Mouse (Mus musculus) midbrain, embryonic 15.5 days (tissue): ENCODE measurements around the gene Map3k3. TPM values are rescaled to one million over a fixed set of nuclear protein-coding genes. Genes with fewer than 3 reads are reported as not detected.
"Not testable (repeated sequence)": the region's sequence is repeated elsewhere in the genome, so short reads cannot be mapped to it uniquely, and the experiment has no call there.

ENCODE experiments used
- ATAC-seq: fragments of 200-750 bp; cut with Nextera tagmentation; replicated peaks from 2 replicates; pipeline ENCODE4 v1.8.0; 2017; ENCODE audit warnings: moderate TSS enrichment
- H3K27ac ChIP-seq: fragments of 300-500 bp; sonication (generic); 2 replicates; pipeline ENCODE4 v1.5.1; 2015; ENCODE audit warnings: mild to moderate bottlenecking, inconsistent platforms
- H3K27me3 ChIP-seq: fragments of 300-500 bp; sonication (generic); replicated peaks from 2 replicates; pipeline ENCODE4 v1.6.1; 2015; ENCODE audit warnings: inconsistent platforms
- H3K36me3 ChIP-seq: fragments of 300-500 bp; sonication (generic); replicated peaks from 2 replicates; pipeline ENCODE4 v1.6.1; 2015; ENCODE audit warnings: inconsistent platforms
- H3K4me1 ChIP-seq: fragments of 300-500 bp; sonication (generic); 2 replicates; pipeline ENCODE4 v1.6.1; 2015; ENCODE audit warnings: inconsistent platforms
- H3K4me2 ChIP-seq: fragments of 300-500 bp; sonication (generic); 2 replicates; pipeline ENCODE4 v1.6.1; 2015; ENCODE audit warnings: inconsistent platforms, mild to moderate bottlenecking, moderate library complexity
- H3K4me3 ChIP-seq: fragments of 300-500 bp; sonication (generic); 2 replicates; pipeline ENCODE4 v1.5.1; 2015; ENCODE audit warnings: mild to moderate bottlenecking, inconsistent platforms
- H3K9ac ChIP-seq: fragments of 300-500 bp; sonication (generic); 2 replicates; pipeline ENCODE4 v1.6.1; 2015; ENCODE audit warnings: mild to moderate bottlenecking, inconsistent platforms
- H3K9me3 ChIP-seq: fragments of 300-500 bp; sonication (generic); 2 replicates; pipeline ENCODE4 v1.6.1; 2016; ENCODE audit warnings: inconsistent platforms
- WGBS: fragments of 180-500 bp; shearing (Covaris S2); methylation state at CpG from one replicate; pipeline ENCODE4 v1.1.7; 2015; ENCODE audit warnings: mixed read lengths; 5-methylcytosine and 5-hydroxymethylcytosine counted together
- polyA plus RNA-seq: library from polyadenylated mRNA; unstranded; fragments of >200 nt; fragmentation: Nextera tagmentation; extraction: Ambion mirVana; gene quantifications from 2 replicates; pipeline ENCODE4 v1.2.1, GENCODE M21; 2015

Map3k3 gene
- polyA plus RNA-seq, 1 experiment from 2014 or later, result 13.7 TPM

- Histone ChIP-seq H3K4me1 (no peaks in the 10 kb centered on the region), H3K27me3 (no peaks in the 10 kb centered on the region), H3K27ac (no peak overlapping the region), H3K9ac (no peak overlapping the region), H3K4me2 (no peak overlapping the region), H3K9me3 (no peaks in the 10 kb centered on the region), H3K4me3 (no peak overlapping the region), H3K36me3 (peaks cover 57% of the 10 kb centered on the region)
- ATAC-seq, result no peak
- 84% methylated on average over 8 of the region's 8 CpGs for WGBS
Observed at GRCm38 (mm10) chr11:106058020-106058419, 26.4 kb upstream of the Map3k3 start.

- Histone ChIP-seq H3K27me3 (no peaks in the 10 kb centered on the region), H3K9me3 (no peaks in the 10 kb centered on the region), H3K4me3 (no peak overlapping the region), H3K4me2 (no peak overlapping the region), H3K9ac (no peak overlapping the region), H3K4me1 (no peaks in the 10 kb centered on the region), H3K27ac (no peak overlapping the region), H3K36me3 (peaks cover 32% of the 10 kb centered on the region)
- no peak for ATAC-seq
- WGBS, result 88% methylated on average over 1 of the region's 1 CpGs
Observed at GRCm38 (mm10) chr11:106060549-106060948, 23.9 kb upstream of the Map3k3 start.

- ATAC-seq, result no peak
- 87% methylated on average over 1 of the region's 1 CpGs for WGBS
- no peaks in the 10 kb centered on the region for H3K9me3 ChIP-seq
- no peaks in the 10 kb centered on the region for H3K27me3 ChIP-seq
- no peak overlapping the region for H3K4me3 ChIP-seq
- no peak overlapping the region for H3K9ac ChIP-seq
- peaks cover 25% of the 10 kb centered on the region for H3K36me3 ChIP-seq
- H3K4me2 ChIP-seq, result no peak overlapping the region
- peaks cover under 1% of the 10 kb centered on the region for H3K4me1 ChIP-seq
- no peak overlapping the region for H3K27ac ChIP-seq
Observed at GRCm38 (mm10) chr11:106061311-106061710, 23.1 kb upstream of the Map3k3 start.

GRCm38 (mm10) chr11:106063756-106064155 lies 20.7 kb upstream of the Map3k3 start:
- no peaks in the 10 kb centered on the region for H3K9me3 ChIP-seq

GRCm38 (mm10) chr11:106065073-106065922 lies 19.1 kb upstream of the Map3k3 start:
- Histone ChIP-seq H3K4me1 (peaks cover 13% of the 10 kb centered on the region), H3K4me3 (peak overlapping the region; percentile 73), H3K36me3 (no peaks in the 10 kb centered on the region), H3K9me3 (no peaks in the 10 kb centered on the region), H3K27ac (peak overlapping the region; percentile 80), H3K27me3 (no peaks in the 10 kb centered on the region), H3K4me2 (peak overlapping the region; percentile 92), H3K9ac (no peak overlapping the region)
- WGBS, result 47% methylated on average over 18 of the region's 18 CpGs
- ATAC-seq, result no peak

More at GRCm38 (mm10) chr11:106063756-106064155, 20.7 kb upstream of the Map3k3 start:
- Histone ChIP-seq H3K27me3 (no peaks in the 10 kb centered on the region), H3K4me1 (peaks cover 13% of the 10 kb centered on the region), H3K27ac (no peak overlapping the region), H3K9ac (no peak overlapping the region), H3K4me2 (no peak overlapping the region), H3K4me3 (no peak overlapping the region), H3K36me3 (peaks cover 10% of the 10 kb centered on the region)
- 89% methylated on average over 5 of the region's 5 CpGs for WGBS
- ATAC-seq, result no peak

GRCm38 (mm10) chr11:106065923-106066571 lies 18.4 kb upstream of the Map3k3 start, which contains the start of gene Taco1:
Taco1 (plus strand) TSS chr11:106066061.
- Histone ChIP-seq H3K4me1 (peaks cover 13% of the 10 kb centered on the region), H3K9me3 (no peaks in the 10 kb centered on the region), H3K27ac (peak within 1 kb of the TSS; percentile 80), H3K4me3 (peak within 1 kb of the TSS; percentile 73), H3K9ac (peak within 1 kb of the TSS; percentile 89), H3K36me3 (no peaks in the 10 kb centered on the region), H3K27me3 (no peaks in the 10 kb centered on the region), H3K4me2 (peak within 1 kb of the TSS; percentile 92)
- peak; percentile 98 for ATAC-seq
- under 1% methylated on average over 49 of the region's 49 CpGs for WGBS

GRCm38 (mm10) chr11:106066616-106067015 lies 17.8 kb upstream of the Map3k3 start:
- not testable (repeated sequence) for H3K9me3 ChIP-seq, ATAC-seq, H3K36me3 ChIP-seq, H3K27me3 ChIP-seq
- Histone ChIP-seq H3K27ac (peak overlapping the region; percentile 80; the same call in 1 of the 2 replicates), H3K9ac (peak overlapping the region; percentile 89), H3K4me1 (peaks cover 13% of the 10 kb centered on the region), H3K4me2 (peak overlapping the region; percentile 92), H3K4me3 (peak overlapping the region; percentile 73)
- WGBS, result 23% methylated on average over 23 of the region's 23 CpGs

- H3K9ac ChIP-seq, result no peak overlapping the region
- H3K4me1 ChIP-seq, result no peaks in the 10 kb centered on the region
- 81% methylated on average over 3 of the region's 3 CpGs for WGBS
- H3K27ac ChIP-seq, result no peak overlapping the region
- no peak for ATAC-seq
- H3K9me3 ChIP-seq, result no peaks in the 10 kb centered on the region
- H3K27me3 ChIP-seq, result no peaks in the 10 kb centered on the region
- peaks cover 8% of the 10 kb centered on the region; the same call in 1 of the 2 replicates for H3K36me3 ChIP-seq
- no peak overlapping the region for H3K4me3 ChIP-seq
- no peak overlapping the region for H3K4me2 ChIP-seq
Observed at GRCm38 (mm10) chr11:106073774-106074173, 10.6 kb upstream of the Map3k3 start.

- 5% methylated on average over 4 of the region's 4 CpGs for WGBS
- Histone ChIP-seq H3K36me3 (peaks cover 8% of the 10 kb centered on the region; the same call in 1 of the 2 replicates), H3K4me1 (no peaks in the 10 kb centered on the region), H3K9ac (no peak overlapping the region), H3K4me2 (no peak overlapping the region), H3K27ac (no peak overlapping the region), H3K4me3 (no peak overlapping the region), H3K9me3 (no peaks in the 10 kb centered on the region), H3K27me3 (no peaks in the 10 kb centered on the region)
- ATAC-seq, result no peak
Observed at GRCm38 (mm10) chr11:106076321-106076720, 8.1 kb upstream of the Map3k3 start.

- peak; percentile 65 for ATAC-seq
- no peaks in the 10 kb centered on the region for H3K36me3 ChIP-seq
- H3K27ac ChIP-seq, result peak overlapping the region; percentile 96
- H3K9ac ChIP-seq, result peak overlapping the region; percentile 73
- 1% methylated on average over 41 of the region's 61 CpGs for WGBS
- peaks cover 19% of the 10 kb centered on the region for H3K4me1 ChIP-seq
- peak overlapping the region; percentile 64 for H3K4me3 ChIP-seq
- H3K4me2 ChIP-seq, result peak overlapping the region; percentile 67
- no peaks in the 10 kb centered on the region for H3K9me3 ChIP-seq
- H3K27me3 ChIP-seq, result no peaks in the 10 kb centered on the region
Observed at GRCm38 (mm10) chr11:106084911-106085561, 623 bp downstream of the Map3k3 start.

GRCm38 (mm10) chr11:106098223-106098622 lies 13.8 kb downstream of the Map3k3 start:
- no peak for ATAC-seq
- H3K27me3 ChIP-seq, result no peaks in the 10 kb centered on the region
- H3K4me3 ChIP-seq, result no peak overlapping the region
- no peak overlapping the region for H3K4me2 ChIP-seq
- H3K27ac ChIP-seq, result no peak overlapping the region
- H3K4me1 ChIP-seq, result no peaks in the 10 kb centered on the region
- no peaks in the 10 kb centered on the region for H3K36me3 ChIP-seq
- H3K9ac ChIP-seq, result no peak overlapping the region
- WGBS, result 93% methylated on average over 1 of the region's 1 CpGs
- H3K9me3 ChIP-seq, result no peaks in the 10 kb centered on the region

GRCm38 (mm10) chr11:106102866-106103265 lies 18.5 kb downstream of the Map3k3 start:
- 97% methylated on average over 3 of the region's 3 CpGs for WGBS
- Histone ChIP-seq H3K9me3 (no peaks in the 10 kb centered on the region), H3K36me3 (no peaks in the 10 kb centered on the region), H3K4me3 (no peak overlapping the region), H3K27ac (no peak overlapping the region), H3K4me1 (no peaks in the 10 kb centered on the region), H3K9ac (no peak overlapping the region), H3K4me2 (no peak overlapping the region), H3K27me3 (no peaks in the 10 kb centered on the region)
- no peak for ATAC-seq
